Mouse (Mus musculus) lung, embryonic 15.5 days (tissue): Measurements from ENCODE around the gene Dennd2d. TPM values are rescaled to one million over a fixed set of nuclear protein-coding genes. Genes with fewer than 3 reads are reported as not detected.

ENCODE experiments used
- ATAC-seq: fragments of 200-750 bp; cut with Nextera tagmentation; 2 replicates; pipeline ENCODE4 v1.8.0; 2017; ENCODE audit warnings: moderate number of reproducible peaks, borderline replicate concordance; ENCODE audit not compliant: low FRiP score, low TSS enrichment; ENCODE audit errors: extremely low read depth
- H3K27ac ChIP-seq: fragments of 300-500 bp; sonication (generic); 2 replicates; pipeline ENCODE4 v1.5.1; 2015; ENCODE audit warnings: moderate library complexity, mild to moderate bottlenecking, inconsistent platforms
- H3K27me3 ChIP-seq: fragments of 300-500 bp; sonication (generic); 2 replicates; pipeline ENCODE4 v1.6.1; 2015; ENCODE audit warnings: inconsistent platforms
- H3K36me3 ChIP-seq: fragments of 300-500 bp; sonication (generic); 2 replicates; pipeline ENCODE4 v1.6.1; 2015; ENCODE audit warnings: inconsistent platforms
- H3K4me1 ChIP-seq: fragments of 300-500 bp; sonication (generic); 2 replicates; pipeline ENCODE4 v1.6.1; 2015; ENCODE audit warnings: inconsistent platforms
- H3K4me2 ChIP-seq: fragments of 300-500 bp; sonication (generic); 2 replicates; pipeline ENCODE4 v1.6.1; 2015; ENCODE audit warnings: inconsistent platforms, mild to moderate bottlenecking, moderate library complexity
- H3K4me3 ChIP-seq: fragments of 300-500 bp; sonication (generic); 2 replicates; pipeline ENCODE4 v1.5.1; 2015; ENCODE audit warnings: mild to moderate bottlenecking, inconsistent platforms
- H3K9ac ChIP-seq: fragments of 300-500 bp; sonication (generic); 2 replicates; pipeline ENCODE4 v1.6.1; 2015; ENCODE audit warnings: inconsistent platforms
- H3K9me3 ChIP-seq: fragments of 300-500 bp; sonication (generic); 2 replicates; pipeline ENCODE4 v1.6.1; 2016; ENCODE audit warnings: inconsistent platforms
- WGBS: fragments of 180-500 bp; shearing (Covaris S2); methylation state at CpG from one replicate; pipeline ENCODE4 v1.1.7; 2015; 5-methylcytosine and 5-hydroxymethylcytosine counted together
- polyA plus RNA-seq: library from polyadenylated mRNA; unstranded; fragments of >200 nt; fragmentation: Nextera tagmentation; extraction: Ambion mirVana; gene quantifications from 2 replicates; pipeline ENCODE4 v1.2.1, GENCODE M21; 2015

Dennd2d gene
- 11.4 and 13.0 TPM in 2 replicates for polyA plus RNA-seq

DNA sequence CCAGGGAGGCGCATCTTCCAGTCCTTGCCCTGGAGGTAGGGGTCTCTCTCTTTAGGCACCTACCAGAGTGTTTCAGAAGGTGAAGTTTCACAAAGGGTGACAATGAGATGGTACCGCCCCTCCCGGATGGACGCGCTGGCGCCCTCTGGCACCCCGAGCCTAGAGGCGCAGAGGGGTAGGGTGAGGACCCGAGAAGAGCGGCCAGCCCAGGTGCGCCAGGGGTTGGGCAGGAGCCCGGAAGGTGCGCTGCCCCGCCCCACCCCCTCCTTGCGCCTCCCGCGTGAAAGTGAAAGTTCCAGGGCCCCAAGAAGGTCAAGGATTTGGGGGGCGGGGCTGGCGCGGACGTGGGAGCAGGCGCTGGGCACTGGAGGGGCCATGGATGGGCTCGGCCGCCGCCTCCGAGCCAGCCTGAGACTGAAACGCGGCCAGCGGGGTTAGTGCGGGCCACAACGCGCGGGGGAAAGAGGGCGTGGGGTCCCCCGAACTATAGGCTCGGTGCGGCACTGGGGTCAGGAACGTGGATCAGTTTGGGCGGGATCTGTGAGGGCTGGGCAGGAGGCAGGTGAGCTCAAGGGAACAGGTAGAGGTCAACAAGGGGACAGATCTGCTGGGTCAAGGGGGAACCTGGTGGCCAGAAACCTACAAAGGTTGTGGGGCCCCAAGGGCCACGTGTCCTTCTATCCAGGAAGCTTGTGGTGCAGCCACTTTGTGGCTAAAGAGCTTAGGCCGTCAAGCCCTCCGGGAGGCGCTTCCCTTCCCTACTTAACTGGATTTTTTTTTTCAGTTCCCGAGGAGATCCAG lies at the start of gene Dennd2d:
Gene Dennd2d (plus strand): TSS at position 125 of the 801 bp plus-strand sequence.
- Histone ChIP-seq H3K9me3 (no peaks in the 10 kb centered on the region), H3K9ac (peak within 1 kb of the TSS; percentile 66), H3K4me3 (peak within 1 kb of the TSS; percentile 73), H3K4me1 (peaks cover 12% of the 10 kb centered on the region; the same call in 1 of the 2 replicates), H3K27ac (0 out of 2 replicates have a peak within 1 kb of the TSS, but pooled peaks have one; percentile 10), H3K36me3 (no peaks in the 10 kb centered on the region), H3K27me3 (no peaks in the 10 kb centered on the region), H3K4me2 (peak within 1 kb of the TSS; percentile 95)
- peak; percentile 82 for ATAC-seq
- WGBS: under 1% methylated on average over 44 of the region's 44 CpGs

DNA sequence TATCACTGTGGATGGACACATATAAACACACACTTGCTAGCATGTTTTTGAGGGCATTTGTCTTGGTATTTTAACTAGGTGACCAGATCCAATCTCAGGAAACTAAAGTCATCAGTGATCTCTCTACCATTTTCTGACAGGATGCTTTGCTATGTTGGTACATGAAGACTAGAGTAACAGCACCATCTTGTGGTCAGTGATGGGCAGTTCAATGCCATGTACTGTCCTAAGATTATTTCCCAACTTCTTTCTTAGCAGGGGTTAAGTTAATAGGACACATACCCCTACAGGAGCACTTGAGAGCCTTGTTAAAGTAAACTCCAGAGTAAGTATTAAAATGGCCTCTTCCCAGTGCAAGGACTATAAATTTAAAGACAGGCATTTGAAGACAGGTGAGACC lies 33.6 kb upstream of the Dennd2d start:
- Histone ChIP-seq H3K27me3 (no peaks in the 10 kb centered on the region), H3K27ac (no peak overlapping the region), H3K9ac (no peak overlapping the region), H3K4me3 (no peak overlapping the region), H3K4me1 (no peaks in the 10 kb centered on the region), H3K36me3 (no peaks in the 10 kb centered on the region), H3K9me3 (no peaks in the 10 kb centered on the region), H3K4me2 (no peak overlapping the region)
- ATAC-seq: no peak; the same call in 1 of the 2 replicates

DNA sequence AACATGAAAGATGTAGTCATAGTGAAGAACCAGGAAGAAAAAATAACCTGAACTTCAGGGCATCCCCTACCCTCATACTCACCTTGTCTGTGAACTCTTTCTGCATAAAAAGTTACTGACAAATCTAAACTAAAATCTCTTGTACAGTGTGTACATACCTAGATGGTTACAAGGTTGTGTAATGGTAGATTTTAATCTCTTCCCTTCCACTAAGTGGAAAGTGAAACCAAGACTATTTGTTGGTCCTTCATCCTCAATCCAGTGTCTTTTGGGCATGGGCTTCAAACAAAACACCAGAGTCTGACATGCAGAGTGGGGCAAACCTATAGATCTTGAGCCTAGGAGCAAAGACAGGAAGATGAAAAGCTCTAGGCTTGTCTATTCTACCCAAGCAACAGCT lies 33.2 kb upstream of the Dennd2d start:
- ATAC-seq: no peak
- no peaks in the 10 kb centered on the region for H3K36me3 ChIP-seq
- H3K9ac ChIP-seq: no peak overlapping the region
- no peak overlapping the region for H3K4me2 ChIP-seq
- no peak overlapping the region for H3K4me3 ChIP-seq
- no peaks in the 10 kb centered on the region for H3K9me3 ChIP-seq
- no peak overlapping the region for H3K27ac ChIP-seq
- no peaks in the 10 kb centered on the region for H3K4me1 ChIP-seq
- H3K27me3 ChIP-seq: no peaks in the 10 kb centered on the region

DNA sequence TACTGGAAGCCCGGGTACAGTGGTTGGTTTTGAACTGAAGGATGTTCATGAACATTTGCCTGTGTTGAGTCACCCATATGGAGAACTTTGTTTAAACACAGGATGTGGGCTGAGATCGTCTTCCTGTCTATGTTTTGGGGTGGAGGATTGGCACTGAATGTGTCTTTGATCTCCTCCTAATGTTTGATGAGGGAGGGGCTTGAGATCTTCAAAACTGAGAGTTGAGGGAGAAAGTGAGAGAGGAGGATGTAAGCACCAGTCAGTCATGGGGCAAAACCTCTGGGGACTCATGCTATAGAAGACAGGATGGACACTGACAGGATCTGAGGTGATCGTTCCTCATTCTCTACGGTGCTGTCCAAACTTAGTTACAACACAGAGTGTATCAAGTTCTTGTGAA lies 32.6 kb upstream of the Dennd2d start:
- no peak overlapping the region for H3K9ac ChIP-seq
- no peaks in the 10 kb centered on the region for H3K27me3 ChIP-seq
- WGBS: 58% methylated on average over 4 of the region's 4 CpGs
- no peaks in the 10 kb centered on the region for H3K4me1 ChIP-seq
- no peak overlapping the region for H3K27ac ChIP-seq
- no peak overlapping the region for H3K4me3 ChIP-seq
- H3K9me3 ChIP-seq: no peaks in the 10 kb centered on the region
- H3K4me2 ChIP-seq: no peak overlapping the region
- ATAC-seq: no peak
- H3K36me3 ChIP-seq: no peaks in the 10 kb centered on the region

DNA sequence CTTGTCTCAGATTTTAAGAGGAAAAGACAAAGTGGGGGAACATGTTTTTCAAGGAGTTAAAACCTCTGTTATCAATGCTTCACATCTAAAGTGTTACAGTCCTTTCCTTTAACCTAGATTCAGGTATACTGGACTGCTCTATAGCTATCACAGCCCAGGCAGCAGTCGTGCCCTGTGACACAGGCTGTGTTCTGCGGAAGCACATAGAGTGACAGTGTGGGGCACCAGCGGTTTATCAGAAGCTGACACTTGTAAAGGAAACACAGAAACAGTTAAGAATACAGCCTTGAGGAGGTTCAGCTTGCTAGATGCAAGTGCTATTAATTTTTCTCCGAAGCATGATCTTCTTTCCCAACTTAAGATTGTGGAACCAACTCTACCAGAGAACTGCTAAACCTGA lies 29.6 kb upstream of the Dennd2d start:
- Histone ChIP-seq H3K9ac (no peak overlapping the region), H3K9me3 (no peaks in the 10 kb centered on the region), H3K4me1 (no peaks in the 10 kb centered on the region), H3K27me3 (no peaks in the 10 kb centered on the region), H3K36me3 (no peaks in the 10 kb centered on the region), H3K4me3 (no peak overlapping the region), H3K27ac (no peak overlapping the region), H3K4me2 (no peak overlapping the region)
- 62% methylated on average over 4 of the region's 4 CpGs for WGBS
- ATAC-seq: no peak

DNA sequence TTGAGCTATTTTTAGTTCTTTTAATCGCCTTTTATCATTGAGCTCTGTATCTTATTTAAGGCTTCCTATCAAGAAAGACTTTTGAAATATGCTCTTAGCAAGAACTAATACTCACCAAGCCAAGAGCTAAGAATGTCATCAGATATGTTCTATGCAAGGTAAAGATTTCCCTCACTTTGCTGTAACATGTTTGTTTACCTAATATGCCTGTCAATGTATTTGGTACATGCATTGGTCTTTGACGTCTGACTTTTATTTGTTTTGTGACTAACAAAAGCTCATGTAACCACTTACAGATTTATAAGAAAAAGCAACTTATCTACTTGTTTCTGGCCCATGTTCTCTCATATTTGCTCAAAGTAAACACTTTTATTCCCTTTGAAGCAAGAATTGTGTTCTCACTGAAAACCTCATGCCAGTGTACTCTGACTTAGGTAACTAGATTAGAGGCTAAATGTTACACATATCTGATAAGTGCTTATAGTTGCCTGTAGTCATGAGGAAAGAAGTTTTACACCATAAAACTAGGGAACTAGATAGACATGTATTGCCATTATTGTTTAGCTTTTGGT lies 24.8 kb upstream of the Dennd2d start:
- no peak overlapping the region for H3K4me3 ChIP-seq
- no peaks in the 10 kb centered on the region for H3K36me3 ChIP-seq
- H3K4me2 ChIP-seq: no peak overlapping the region
- no peaks in the 10 kb centered on the region for H3K4me1 ChIP-seq
- no peak overlapping the region for H3K27ac ChIP-seq
- ATAC-seq: no peak
- WGBS: 52% methylated on average over 2 of the region's 2 CpGs
- H3K9me3 ChIP-seq: no peaks in the 10 kb centered on the region
- no peaks in the 10 kb centered on the region for H3K27me3 ChIP-seq
- H3K9ac ChIP-seq: no peak overlapping the region

DNA sequence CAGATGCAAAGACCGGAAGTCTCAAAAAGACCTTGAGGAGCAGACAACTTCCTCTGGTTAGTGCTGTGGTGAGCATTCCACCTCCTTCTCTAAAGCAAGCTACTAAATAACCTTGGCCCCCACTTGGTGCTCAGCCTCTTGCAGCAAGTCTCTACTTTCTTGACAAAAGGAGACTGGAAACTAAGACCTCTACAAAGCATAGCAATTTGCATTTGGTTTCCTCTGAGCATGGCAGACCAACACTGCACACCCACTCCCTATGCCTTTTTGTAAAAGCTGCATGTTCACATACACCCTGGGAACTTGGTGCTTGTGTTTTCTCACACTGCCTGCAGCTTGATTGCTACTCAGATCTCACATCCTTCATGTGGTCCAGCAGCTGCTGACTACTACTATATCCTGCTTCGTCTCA lies 20.1 kb upstream of the Dennd2d start:
- H3K4me2 ChIP-seq: no peak overlapping the region
- no peaks in the 10 kb centered on the region for H3K27me3 ChIP-seq
- H3K36me3 ChIP-seq: no peaks in the 10 kb centered on the region
- H3K4me1 ChIP-seq: no peaks in the 10 kb centered on the region
- no peak for ATAC-seq
- no peak overlapping the region for H3K4me3 ChIP-seq
- no peak overlapping the region for H3K9ac ChIP-seq
- H3K9me3 ChIP-seq: no peaks in the 10 kb centered on the region
- 83% methylated on average over 2 of the region's 2 CpGs for WGBS
- no peak overlapping the region for H3K27ac ChIP-seq

DNA sequence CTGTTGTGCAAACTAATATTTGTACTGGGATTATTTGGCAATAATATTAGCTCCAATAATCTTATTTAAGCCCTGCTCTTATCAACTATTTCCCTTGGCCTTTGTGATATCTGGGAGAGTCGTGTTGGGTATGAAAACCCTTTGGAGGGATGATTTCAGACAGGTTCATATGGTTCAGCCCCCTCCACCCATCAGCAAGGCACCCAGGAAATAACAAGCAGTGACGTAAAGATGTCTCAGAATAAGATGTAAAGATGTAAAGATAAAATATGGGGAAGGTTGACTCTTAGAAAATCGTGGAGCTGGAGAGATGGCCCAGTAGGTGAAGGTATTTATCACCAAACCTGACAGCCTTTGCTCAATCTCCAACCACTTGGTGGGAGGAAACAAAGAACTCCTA lies 19.7 kb upstream of the Dennd2d start:
- WGBS: 58% methylated on average over 3 of the region's 3 CpGs
- Histone ChIP-seq H3K4me1 (no peaks in the 10 kb centered on the region), H3K9ac (no peak overlapping the region), H3K27ac (no peak overlapping the region), H3K4me2 (no peak overlapping the region), H3K9me3 (no peaks in the 10 kb centered on the region), H3K4me3 (no peak overlapping the region), H3K36me3 (no peaks in the 10 kb centered on the region), H3K27me3 (no peaks in the 10 kb centered on the region)
- no peak for ATAC-seq

DNA sequence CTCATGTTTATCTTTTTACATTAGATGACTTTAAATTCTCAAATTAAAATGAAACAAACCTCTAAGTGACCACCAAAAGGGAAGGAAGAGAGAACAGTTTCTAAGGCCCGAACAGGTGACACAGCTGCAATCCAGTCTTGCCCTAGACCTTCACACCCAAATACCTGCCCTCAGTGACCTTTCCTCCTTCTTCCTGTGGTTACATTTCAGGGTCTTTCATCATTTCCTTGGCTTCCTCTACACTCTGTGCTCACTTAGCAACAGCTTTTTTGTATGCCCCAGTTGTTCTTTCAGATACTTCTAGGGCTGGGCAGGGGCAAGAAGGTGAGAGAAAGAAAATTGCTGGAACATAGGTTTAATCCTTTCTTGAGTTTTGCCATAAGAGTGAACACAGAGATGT lies 17.5 kb upstream of the Dennd2d start:
- H3K9ac ChIP-seq: no peak overlapping the region
- no peak for ATAC-seq
- no peaks in the 10 kb centered on the region for H3K4me1 ChIP-seq
- H3K4me3 ChIP-seq: no peak overlapping the region
- H3K27me3 ChIP-seq: no peaks in the 10 kb centered on the region
- 81% methylated on average over 1 of the region's 1 CpGs for WGBS
- H3K27ac ChIP-seq: no peak overlapping the region
- H3K4me2 ChIP-seq: no peak overlapping the region
- no peaks in the 10 kb centered on the region for H3K9me3 ChIP-seq
- no peaks in the 10 kb centered on the region for H3K36me3 ChIP-seq

DNA sequence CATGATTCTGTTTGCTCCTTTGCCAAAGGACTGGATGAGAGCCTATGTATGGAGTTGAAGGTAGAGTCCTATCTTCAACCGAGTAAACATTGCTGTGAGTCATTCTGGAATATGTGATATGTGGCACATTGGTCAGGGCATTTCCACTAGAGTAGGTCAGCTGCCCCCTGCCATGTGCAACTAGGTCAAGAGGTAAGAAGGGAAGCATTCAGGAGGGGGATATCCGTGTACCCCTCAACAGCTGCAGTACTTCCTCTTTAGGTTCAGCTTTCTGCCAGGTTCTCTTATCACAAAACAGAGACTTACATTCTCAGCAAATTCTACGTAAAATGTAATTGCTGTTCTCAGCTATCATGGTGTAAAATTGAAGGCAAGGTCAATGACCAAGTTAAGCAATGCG lies 8.0 kb upstream of the Dennd2d start:
- no peak overlapping the region for H3K4me2 ChIP-seq
- H3K27me3 ChIP-seq: no peaks in the 10 kb centered on the region
- H3K9me3 ChIP-seq: no peaks in the 10 kb centered on the region
- no peak overlapping the region for H3K4me3 ChIP-seq
- no peaks in the 10 kb centered on the region for H3K4me1 ChIP-seq
- H3K9ac ChIP-seq: no peak overlapping the region
- WGBS: 74% methylated on average over 4 of the region's 4 CpGs
- ATAC-seq: no peak
- no peaks in the 10 kb centered on the region for H3K36me3 ChIP-seq
- no peak overlapping the region for H3K27ac ChIP-seq

DNA sequence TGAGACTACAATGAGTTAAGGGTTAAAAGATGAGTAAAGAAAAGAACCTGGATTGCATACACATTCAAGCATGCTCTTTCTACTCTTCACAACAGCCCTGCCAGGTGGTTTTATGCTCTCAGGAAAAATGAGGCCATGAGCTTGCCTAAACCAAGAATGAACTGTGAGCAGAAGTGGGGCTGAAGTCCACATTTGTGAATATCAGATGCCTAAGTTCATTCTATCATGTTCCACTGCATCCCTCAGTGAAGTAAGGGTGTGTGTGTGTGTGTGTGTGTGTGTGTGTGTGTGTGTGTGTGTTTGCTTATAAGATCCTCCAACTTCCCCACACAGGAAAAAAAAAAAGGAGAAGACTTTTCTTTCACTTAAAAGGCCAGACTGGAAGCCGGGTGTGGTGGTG lies 5.3 kb upstream of the Dennd2d start:
- H3K9me3 ChIP-seq: no peaks in the 10 kb centered on the region
- H3K9ac ChIP-seq: no peak overlapping the region
- H3K27me3 ChIP-seq: no peaks in the 10 kb centered on the region
- no peaks in the 10 kb centered on the region for H3K4me1 ChIP-seq
- WGBS: 57% methylated on average over 1 of the region's 1 CpGs
- H3K4me2 ChIP-seq: no peak overlapping the region
- ATAC-seq: no peak
- no peaks in the 10 kb centered on the region for H3K36me3 ChIP-seq
- no peak overlapping the region for H3K4me3 ChIP-seq
- no peak overlapping the region for H3K27ac ChIP-seq

DNA sequence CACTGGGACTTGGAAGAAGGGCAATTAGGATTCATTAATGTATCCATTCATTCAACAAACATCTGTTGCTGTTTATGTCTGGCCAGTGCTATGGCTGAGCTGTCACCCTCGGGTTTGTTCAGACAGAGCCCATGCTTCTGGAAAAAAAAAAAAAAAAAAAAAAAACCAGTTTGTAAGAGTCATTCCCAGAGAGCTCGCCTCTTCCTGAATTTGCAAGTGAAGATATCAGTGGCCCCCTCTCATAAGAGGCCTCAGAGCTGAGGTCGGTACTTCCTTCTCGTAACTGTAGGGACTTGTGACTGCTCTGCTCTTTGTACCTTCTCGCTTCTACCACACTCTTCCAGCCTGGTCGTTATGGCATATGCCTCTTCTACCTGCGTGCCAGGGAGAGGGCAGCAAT lies 1.1 kb downstream of the Dennd2d start:
- H3K4me2 ChIP-seq: peak overlapping the region; percentile 95
- peak overlapping the region; percentile 73; the same call in 1 of the 2 replicates for H3K4me3 ChIP-seq
- H3K9me3 ChIP-seq: no peaks in the 10 kb centered on the region
- no peak overlapping the region for H3K9ac ChIP-seq
- H3K27me3 ChIP-seq: no peaks in the 10 kb centered on the region
- ATAC-seq: peak; percentile 23; the same call in 1 of the 2 replicates
- H3K27ac ChIP-seq: no peak overlapping the region
- no peaks in the 10 kb centered on the region for H3K36me3 ChIP-seq
- 49% methylated on average over 7 of the region's 7 CpGs for WGBS
- peaks cover 12% of the 10 kb centered on the region; the same call in 1 of the 2 replicates for H3K4me1 ChIP-seq
